ENCODE assay signal across 7 mouse cellular contexts in the genomic region with DNA sequence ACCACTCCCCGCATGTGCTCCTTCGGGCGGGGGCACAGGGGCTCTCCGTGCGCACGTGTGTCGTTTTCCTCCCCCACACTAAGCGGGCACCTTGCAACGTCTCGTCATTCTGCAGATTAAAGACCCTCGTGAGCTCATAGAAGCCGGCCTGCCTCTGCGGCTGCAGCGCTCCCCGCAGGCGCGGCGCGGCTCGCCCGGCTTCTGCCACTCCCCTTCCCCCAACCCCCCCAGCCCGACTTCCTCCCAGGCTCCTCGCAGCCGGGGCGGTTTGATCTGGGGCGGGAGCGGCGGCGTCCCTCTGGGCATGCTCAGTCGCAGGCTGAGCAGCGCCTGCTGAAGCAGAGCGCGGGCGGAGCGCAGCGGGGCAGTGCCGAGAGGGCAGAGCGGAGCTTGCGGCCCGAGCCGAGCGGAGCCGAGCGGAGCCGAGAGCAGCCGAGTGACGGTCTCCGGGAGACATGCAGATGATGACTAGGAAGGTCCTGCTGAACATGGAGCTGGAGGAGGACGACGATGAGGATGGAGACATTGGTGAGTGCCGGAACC. TPM values are rescaled to one million over a fixed set of nuclear protein-coding genes. Genes with fewer than 3 reads are reported as not detected.
DNase-seq lines count a peak whose midpoint lies in the region; ATAC-seq and TF ChIP-seq lines count a peak whose summit lies in the region.

A gene (plus strand): TSS at position 315 of the 543 bp plus-strand sequence.

- peaks cover 40% of the 10 kb centered on the region for H3K4me1 ChIP-seq in embryonic facial prominence, embryonic 13.5 days
- H3K4me1 ChIP-seq in kidney, adult 2 months (ENCODE audit: control insufficient read depth, insufficient read depth, low read length): peaks cover 9% of the 10 kb centered on the region
- H3K4me1 ChIP-seq in limb, embryonic 12.5 days (replicated peaks): peaks cover 22% of the 10 kb centered on the region
- peaks cover 36% of the 10 kb centered on the region for H3K4me1 ChIP-seq in midbrain, embryonic 15.5 days
- H3K4me1 ChIP-seq in spleen, adult 2 months (ENCODE audit: control insufficient read depth, insufficient read depth, insufficient read length): peaks cover 8% of the 10 kb centered on the region; the same call in 1 of the 2 replicates

- H3K27ac ChIP-seq in embryonic facial prominence, embryonic 13.5 days: peak within 1 kb of the TSS; percentile 90
- peak within 1 kb of the TSS; percentile 57 for H3K27ac ChIP-seq in kidney, adult 2 months (ENCODE audit: insufficient read depth, low read depth, low read length)
- peak within 1 kb of the TSS; percentile 85 for H3K27ac ChIP-seq in limb, embryonic 12.5 days
- H3K27ac ChIP-seq in midbrain, embryonic 15.5 days: peak within 1 kb of the TSS; percentile 88
- H3K27ac ChIP-seq in spleen, adult 2 months (ENCODE audit: insufficient read depth, low read length): peak within 1 kb of the TSS; percentile 85

- TF ChIP-seq POLR2A in kidney, adult 2 months (IDR thresholded peaks at IDR 0.05; ENCODE audit: low read depth, low read length): no peak
- peak; percentile 28 for TF ChIP-seq POLR2A in spleen, adult 2 months (IDR thresholded peaks at IDR 0.05; ENCODE audit: low read depth, low read length)

- under 1% methylated on average over 51 of the region's 51 CpGs for WGBS in embryonic facial prominence, embryonic 13.5 days
- under 1% methylated on average over 51 of the region's 51 CpGs for WGBS in kidney, adult 2 months
- under 1% methylated on average over 51 of the region's 51 CpGs for WGBS in limb, embryonic 12.5 days
- WGBS in midbrain, embryonic 15.5 days: under 1% methylated on average over 51 of the region's 51 CpGs
- WGBS in spleen, adult 2 months: under 1% methylated on average over 51 of the region's 51 CpGs

- peak within 1 kb of the TSS; percentile 81 for H3K4me3 ChIP-seq in embryonic facial prominence, embryonic 13.5 days
- H3K4me3 ChIP-seq in kidney, adult 2 months (ENCODE audit: insufficient read depth, low read depth, low read length): peak within 1 kb of the TSS; percentile 74
- peak within 1 kb of the TSS; percentile 85 for H3K4me3 ChIP-seq in limb, embryonic 12.5 days (replicated peaks)
- peak within 1 kb of the TSS; percentile 84 for H3K4me3 ChIP-seq in midbrain, embryonic 15.5 days
- H3K4me3 ChIP-seq in spleen, adult 2 months (ENCODE audit: extremely low read depth, insufficient read depth, insufficient read length): peak within 1 kb of the TSS; percentile 69

- peak within 1 kb of the TSS; percentile 96 for H3K9ac ChIP-seq in embryonic facial prominence, embryonic 13.5 days
- H3K9ac ChIP-seq in limb, embryonic 12.5 days (replicated peaks): peak within 1 kb of the TSS; percentile 87
- peak within 1 kb of the TSS; percentile 93 for H3K9ac ChIP-seq in midbrain, embryonic 15.5 days

- 0 out of 2 replicates have a peak, but pooled peaks cover 3% of the 10 kb centered on the region for H3K9me3 ChIP-seq in embryonic facial prominence, embryonic 13.5 days
- no peaks in the 10 kb centered on the region for H3K9me3 ChIP-seq in limb, embryonic 12.5 days
- H3K9me3 ChIP-seq in midbrain, embryonic 15.5 days: no peaks in the 10 kb centered on the region

- H3K4me2 ChIP-seq in embryonic facial prominence, embryonic 13.5 days: peak within 1 kb of the TSS; percentile 72
- H3K4me2 ChIP-seq in limb, embryonic 12.5 days: peak within 1 kb of the TSS; percentile 68
- H3K4me2 ChIP-seq in midbrain, embryonic 15.5 days: peak within 1 kb of the TSS; percentile 73

- TF ChIP-seq CTCF in kidney, adult 2 months (conservative IDR thresholded peaks at IDR 0.05; ENCODE audit: insufficient read depth, insufficient read length, low read depth, low read length): no peak
- TF ChIP-seq CTCF in spleen, adult 2 months (IDR thresholded peaks at IDR 0.05; ENCODE audit: extremely low read depth, insufficient read depth, insufficient read length, insufficient replicate concordance): no peak

- no peaks in the 10 kb centered on the region for H3K36me3 ChIP-seq in embryonic facial prominence, embryonic 13.5 days
- H3K36me3 ChIP-seq in kidney, adult 2 months (ENCODE audit: control insufficient read depth, insufficient read depth, low read length): no peaks in the 10 kb centered on the region
- peaks cover 7% of the 10 kb centered on the region; the same call in 1 of the 2 replicates for H3K36me3 ChIP-seq in limb, embryonic 12.5 days
- H3K36me3 ChIP-seq in midbrain, embryonic 15.5 days (replicated peaks): no peaks in the 10 kb centered on the region
- no peaks in the 10 kb centered on the region for H3K36me3 ChIP-seq in spleen, adult 2 months (ENCODE audit: control insufficient read depth, insufficient read depth, low read length)

- DNase-seq in adrenal gland, postnatal 36 days: peak; percentile 96 to 97
- DNase-seq in heart, adult 18-20 months: peak; percentile 91 to 97
- peak; percentile 96 for DNase-seq in kidney, adult 2 months
- DNase-seq in spleen, adult 2 months (ENCODE audit: low read depth in 1 of 2, low spot score in 2 of 2): peak; percentile 83 to 95

- H3K27me3 ChIP-seq in embryonic facial prominence, embryonic 13.5 days: no peaks in the 10 kb centered on the region
- H3K27me3 ChIP-seq in kidney, adult 2 months (replicated peaks; ENCODE audit: control insufficient read depth, insufficient read depth, low read length): no peaks in the 10 kb centered on the region
- peaks cover 4% of the 10 kb centered on the region; the same call in 1 of the 2 replicates for H3K27me3 ChIP-seq in limb, embryonic 12.5 days
- H3K27me3 ChIP-seq in midbrain, embryonic 15.5 days (replicated peaks): no peaks in the 10 kb centered on the region
- H3K27me3 ChIP-seq in spleen, adult 2 months (ENCODE audit: control insufficient read depth, insufficient read depth, low read length): no peaks in the 10 kb centered on the region

- peak; percentile 93 for ATAC-seq in embryonic facial prominence, embryonic 13.5 days (ENCODE audit: insufficient number of reproducible peaks, insufficient read depth, low FRiP score, low TSS enrichment, low read depth)
- ATAC-seq in limb, embryonic 12.5 days (ENCODE audit: insufficient number of reproducible peaks, insufficient read depth, low FRiP score, low TSS enrichment, low read depth): peak; percentile 96
- peak; percentile 98 for ATAC-seq in midbrain, embryonic 15.5 days (replicated peaks)

RNA-seq across cellular contexts. Expression of the gene that starts here (rescaled TPM):
- total RNA-seq in adrenal gland, postnatal 36 days (2021): 10 to 100 TPM; 68.0 to 73.7 TPM
- polyA plus RNA-seq in embryonic facial prominence, embryonic 13.5 days (2015; fragmentation: Nextera tagmentation; extraction: Ambion mirVana): 52.3 and 55.3 TPM in 2 replicates
- total RNA-seq in heart, adult 18-20 months (2021): 10 to 100 TPM; 15.9 to 18.3 TPM
- polyA plus RNA-seq in kidney, adult 2 months (2012; rRNA removed): 40.3 and 47.0 TPM in 2 replicates
- polyA plus RNA-seq in limb, embryonic 12.5 days (2016; fragmentation: Nextera tagmentation; extraction: Ambion mirVana): 47.3 and 51.6 TPM in 2 replicates
- polyA plus RNA-seq in midbrain, embryonic 15.5 days (2015; fragmentation: Nextera tagmentation; extraction: Ambion mirVana): 26.8 and 29.7 TPM in 2 replicates
- polyA plus RNA-seq in spleen, adult 2 months (2012; rRNA removed): 22.8 and 23.9 TPM in 2 replicates

Comparison
In these comparisons a context has a peak if more than half of its experiments do, and no peak if none do; other contexts are left out.
1. Peak in every context shown above with its lines: DNase-seq, ATAC-seq, H3K4me3 ChIP-seq and H3K27ac ChIP-seq.